ENCODE assay signal across 25 mouse cellular contexts in genomic region chr8:78390756-78391155, GRCm38 (mm10). TPM values are rescaled to one million over a fixed set of nuclear protein-coding genes. Genes with fewer than 3 reads are reported as not detected.
"Had no signal": no experiment of that assay in that cellular context is flagged by ENCODE, and none has a peak within 500 bp of the region (broad histone marks: within the 10 kb centered on the region; RNA-seq: fewer than 3 reads in every experiment).

No protein-coding gene starts in this region.

- DNase-seq: kidney, adult 11 months; kidney, adult 9 months; kidney, postnatal 14 days; kidney, postnatal 4 days; layer of hippocampus, adult 9-11 months; layer of hippocampus, postnatal 36 days; left cerebral cortex, postnatal 4 days; liver, postnatal 0 days; lung, embryonic 14.5 days; right cerebral cortex, adult 18-20 months; right cerebral cortex, postnatal 14 days; right cerebral cortex, postnatal 4 days; thymus, adult 2 months; thymus, postnatal 14 days; thymus, postnatal 4 days had no signal

- H3K36me3 ChIP-seq: limb, embryonic 12.5 days; limb, embryonic 15.5 days; midbrain, embryonic 12.5 days; midbrain, embryonic 15.5 days; neural tube, embryonic 12.5 days; neural tube, embryonic 15.5 days had no signal

- H3K9me3 ChIP-seq: limb, embryonic 12.5 days; limb, embryonic 15.5 days; midbrain, embryonic 12.5 days; midbrain, embryonic 15.5 days; neural tube, embryonic 12.5 days; neural tube, embryonic 15.5 days had no signal

- H3K4me1 ChIP-seq: limb, embryonic 12.5 days; limb, embryonic 15.5 days; midbrain, embryonic 12.5 days; midbrain, embryonic 15.5 days; neural tube, embryonic 12.5 days; neural tube, embryonic 15.5 days had no signal

- H3K27me3 ChIP-seq: limb, embryonic 12.5 days; limb, embryonic 15.5 days; midbrain, embryonic 12.5 days; midbrain, embryonic 15.5 days; neural tube, embryonic 12.5 days; neural tube, embryonic 15.5 days had no signal

- H3K4me3 ChIP-seq: left cerebral cortex, adult 2 months; limb, embryonic 12.5 days; limb, embryonic 15.5 days; midbrain, embryonic 12.5 days; midbrain, embryonic 15.5 days; neural tube, embryonic 12.5 days; neural tube, embryonic 15.5 days had no signal

RNA-seq across cellular contexts. Expression of gene Pou4f2, which starts 45.7 kb away (rescaled TPM):
- total RNA-seq: layer of hippocampus, adult 18-20 months; layer of hippocampus, postnatal 36 days; left cerebral cortex, adult 2 months; left cerebral cortex, postnatal 10 days; megakaryocyte, adult 5-6 weeks had no signal
